Mouse (Mus musculus): ENCODE measurements at regions not wholly inside any gene's neighbourhood (a gene's known extent, or its start where the extent isn't known, plus 50 kb on each side); places are given as distances from the start of the nearest gene placed in this dataset.

GRCm38 (mm10) chr13:107639620-107640019 lies 404.6 kb upstream of the Smim15 start:
- no peak for TF ChIP-seq POLR2A (IDR thresholded peaks at IDR 0.05; ENCODE audit: insufficient read depth, low read depth, low read length)
- TF ChIP-seq CTCF (IDR thresholded peaks at IDR 0.05; ENCODE audit: insufficient read depth, low read depth, low read length) = no peak
